Mouse (Mus musculus) cerebellum, postnatal 14 days (tissue): ENCODE data around the gene Gna13.

Source experiments
- DNase-seq, 2 experiments: peaks; one replicate each; pipeline ENCODE4 v3.0.0; 2021; ENCODE audit warnings: mixed read lengths in 2 of 2

Gene Gna13

GRCm38 (mm10) chr11:109376484-109377143 lies 14.0 kb downstream of the Gna13 start:
- peak; percentile 37 to 55 for DNase-seq

- DNase-seq, result no peak
These were observed 14.8 kb downstream of the Gna13 start for GRCm38 (mm10) chr11:109377477-109377876.

GRCm38 (mm10) chr11:109378051-109378450 lies 15.4 kb downstream of the Gna13 start:
- DNase-seq, result no peak

- no peak for DNase-seq
These were observed 18.0 kb downstream of the Gna13 start for GRCm38 (mm10) chr11:109380662-109381061.

- no peak for DNase-seq
These were observed 22.7 kb downstream of the Gna13 start for GRCm38 (mm10) chr11:109385296-109385695.

- peak; percentile 37 to 45 for DNase-seq
These were observed 26.4 kb downstream of the Gna13 start for GRCm38 (mm10) chr11:109389046-109389445.

GRCm38 (mm10) chr11:109391200-109391599 lies 28.6 kb downstream of the Gna13 start:
- DNase-seq, result no peak

- no peak for DNase-seq
These were observed 29.1 kb downstream of the Gna13 start for GRCm38 (mm10) chr11:109391760-109392159.

- DNase-seq, result no peak
These were observed 30.0 kb downstream of the Gna13 start for GRCm38 (mm10) chr11:109392601-109393000.

- no peak for DNase-seq
These were observed 32.1 kb downstream of the Gna13 start for GRCm38 (mm10) chr11:109394758-109395157.

GRCm38 (mm10) chr11:109395291-109395690 lies 32.7 kb downstream of the Gna13 start:
- no peak for DNase-seq

GRCm38 (mm10) chr11:109406431-109406830 lies 43.8 kb downstream of the Gna13 start:
- DNase-seq, result no peak

- DNase-seq, result no peak
These were observed 47.8 kb downstream of the Gna13 start for GRCm38 (mm10) chr11:109410197-109410980.

GRCm38 (mm10) chr11:109413617-109414016 lies 51.0 kb downstream of the Gna13 start, which contains the start of gene 9930022D16Rik:
Gene 9930022D16Rik, plus strand, starts transcription at chr11:109413917.
- DNase-seq, result no peak

GRCm38 (mm10) chr11:109414802-109415201 lies 52.2 kb downstream of the Gna13 start:
- DNase-seq, result no peak

- no peak for DNase-seq
These were observed 54.2 kb downstream of the Gna13 start for GRCm38 (mm10) chr11:109416709-109417420.

- no peak for DNase-seq
These were observed 54.9 kb downstream of the Gna13 start for GRCm38 (mm10) chr11:109417472-109418040.

- DNase-seq, result no peak
These were observed 56.8 kb downstream of the Gna13 start for GRCm38 (mm10) chr11:109419461-109419860.

GRCm38 (mm10) chr11:109419961-109420566 lies 57.4 kb downstream of the Gna13 start:
- no peak for DNase-seq

GRCm38 (mm10) chr11:109420567-109420962 lies 57.9 kb downstream of the Gna13 start:
- no peak for DNase-seq

GRCm38 (mm10) chr11:109421205-109421604 lies 58.6 kb downstream of the Gna13 start:
- no peak for DNase-seq

- DNase-seq, result no peak
These were observed 59.6 kb downstream of the Gna13 start for GRCm38 (mm10) chr11:109422263-109422662.

- DNase-seq, result peak in 1 of 2 experiments; percentile 39
These were observed 60.7 kb downstream of the Gna13 start for GRCm38 (mm10) chr11:109423294-109423693.
